Mouse (Mus musculus): ENCODE results near the gene Cab39l.

DNA sequence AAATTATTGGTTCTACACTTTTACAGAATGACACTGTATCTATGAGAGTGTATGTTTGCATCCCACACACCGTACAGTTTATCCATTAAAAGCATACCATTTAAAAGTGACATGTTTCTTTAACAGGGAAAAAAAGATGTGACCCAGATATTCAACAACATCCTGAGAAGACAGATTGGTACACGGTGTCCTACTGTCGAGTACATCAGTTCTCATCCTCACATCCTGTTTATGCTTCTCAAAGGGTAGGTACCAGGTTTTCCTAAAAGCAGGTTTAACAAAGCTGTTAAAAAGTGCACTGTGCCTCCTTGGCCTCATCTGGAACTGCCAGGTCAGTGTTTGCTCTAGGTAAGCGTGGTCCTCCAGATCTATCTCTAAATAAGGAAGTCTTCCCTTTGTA lies 65.4 kb downstream of the Cab39l start:
- TF ChIP-seq MAFK (IDR thresholded peaks at IDR 0.05; ENCODE audit: insufficient replicate concordance, low read length) (no peak), BHLHE40 (IDR thresholded peaks at IDR 0.05; ENCODE audit: low read depth, low read length) (no peak), POLR2A (IDR thresholded peaks at IDR 0.05; ENCODE audit: low read depth, low read length) (no peak), CTCF (conservative IDR thresholded peaks at IDR 0.05 in 1 of 2, IDR thresholded peaks at IDR 0.05 in 1 of 2; ENCODE audit: low read depth in 2 of 2, low read length in 2 of 2) (no peak), CHD2 (IDR thresholded peaks at IDR 0.05; ENCODE audit: low read length) (no peak), NELFE (IDR thresholded peaks at IDR 0.05; ENCODE audit: low read depth, low read length) (no peak), RAD21 (IDR thresholded peaks at IDR 0.05; ENCODE audit: low read depth, low read length) (no peak), EP300 (IDR thresholded peaks at IDR 0.05; ENCODE audit: low read length) (no peak), CHD1 (IDR thresholded peaks at IDR 0.05; ENCODE audit: low read depth, low read length) (no peak), ZMIZ1 (IDR thresholded peaks at IDR 0.05; ENCODE audit: low read depth, low read length) (no peak), USF1 (IDR thresholded peaks at IDR 0.05; ENCODE audit: low read depth, low read length) (no peak)
